In the genomic region with DNA sequence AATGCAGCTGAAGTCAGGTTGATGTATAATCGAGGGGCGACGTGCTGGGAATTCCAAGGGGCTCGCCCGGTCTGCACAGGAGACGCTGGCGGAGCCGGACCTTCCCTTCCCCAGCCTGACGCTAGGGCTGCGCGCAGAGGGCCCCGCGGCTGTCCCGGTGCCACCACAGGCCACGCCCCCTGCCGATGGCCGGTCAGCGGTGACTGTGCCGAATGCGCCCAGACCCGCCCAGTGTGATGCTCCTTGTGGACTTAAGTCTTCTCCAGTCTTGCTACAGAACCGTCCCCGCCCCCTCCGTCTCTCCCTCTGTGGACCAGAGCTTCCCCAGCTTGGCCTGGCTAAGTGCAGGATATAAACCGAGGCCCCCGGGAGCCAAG, we compare ENCODE assay signal across 7 mouse cellular contexts. TPM values are rescaled to one million over a fixed set of nuclear protein-coding genes. Genes with fewer than 3 reads are reported as not detected.
DNase-seq lines count a peak whose midpoint lies in the region; ATAC-seq lines count a peak whose summit lies in the region.

No protein-coding gene starts in this region.

- peak overlapping the region; percentile 90 for H3K27ac ChIP-seq in embryonic facial prominence, embryonic 14.5 days (replicated peaks; ENCODE audit: low read depth, low read length)
- peak overlapping the region; percentile 95 for H3K27ac ChIP-seq in kidney, embryonic 14.5 days (ENCODE audit: low read depth, low read length)
- peak overlapping the region; percentile 90 for H3K27ac ChIP-seq in limb, embryonic 15.5 days

- peak overlapping the region; percentile 87 for H3K4me3 ChIP-seq in embryonic facial prominence, embryonic 14.5 days (ENCODE audit: low read depth, low read length)
- H3K4me3 ChIP-seq in kidney, embryonic 14.5 days (ENCODE audit: low read length), result peak overlapping the region; percentile 82
- H3K4me3 ChIP-seq in limb, embryonic 15.5 days, result peak overlapping the region; percentile 96

- H3K9me3 ChIP-seq in embryonic facial prominence, embryonic 14.5 days (ENCODE audit: control insufficient read depth, low read length), result no peaks in the 10 kb centered on the region
- H3K9me3 ChIP-seq in kidney, embryonic 14.5 days (ENCODE audit: control insufficient read depth, low read length), result no peaks in the 10 kb centered on the region
- no peaks in the 10 kb centered on the region for H3K9me3 ChIP-seq in limb, embryonic 15.5 days

- H3K4me1 ChIP-seq in embryonic facial prominence, embryonic 14.5 days (ENCODE audit: control insufficient read depth, insufficient read depth, low read length), result peaks cover 20% of the 10 kb centered on the region
- H3K4me1 ChIP-seq in kidney, embryonic 14.5 days (ENCODE audit: control insufficient read depth, insufficient read depth, low read length), result peaks cover 34% of the 10 kb centered on the region
- peaks cover 44% of the 10 kb centered on the region for H3K4me1 ChIP-seq in limb, embryonic 15.5 days

- no peaks in the 10 kb centered on the region; the same call in 1 of the 2 replicates for H3K27me3 ChIP-seq in embryonic facial prominence, embryonic 14.5 days (replicated peaks; ENCODE audit: control insufficient read depth, insufficient read depth, low read length)
- no peaks in the 10 kb centered on the region for H3K27me3 ChIP-seq in kidney, embryonic 14.5 days (ENCODE audit: control insufficient read depth, insufficient read depth, low read length)
- H3K27me3 ChIP-seq in limb, embryonic 15.5 days, result peaks cover 7% of the 10 kb centered on the region; the same call in 1 of the 2 replicates

- peak; percentile 63 to 82 for DNase-seq in adrenal gland, postnatal 4 days (ENCODE audit: low spot score in 2 of 2)
- peak; percentile 92 for DNase-seq in embryonic facial prominence, embryonic 14.5 days (ENCODE audit: low spot score)
- peak; percentile 89 to 90 for DNase-seq in heart, adult 9 months (ENCODE audit: low spot score in 2 of 2)
- DNase-seq in monocyte, adult 2 months (ENCODE audit: low read depth in 1 of 2, low spot score in 2 of 2), result peak; percentile 73 to 87
- peak; percentile 75 to 86 for DNase-seq in spleen, postnatal 36 days (ENCODE audit: low spot score in 2 of 2)

- WGBS in embryonic facial prominence, embryonic 14.5 days, result under 1% methylated on average over 7 of the region's 26 CpGs
- WGBS in kidney, embryonic 14.5 days, result under 1% methylated on average over 22 of the region's 26 CpGs
- 0% methylated on average over 26 of the region's 26 CpGs for WGBS in limb, embryonic 15.5 days

- peak overlapping the region; percentile 98 for H3K4me2 ChIP-seq in embryonic facial prominence, embryonic 14.5 days (ENCODE audit: low read depth, low read length)
- H3K4me2 ChIP-seq in kidney, embryonic 14.5 days (replicated peaks; ENCODE audit: low read depth, low read length), result peak overlapping the region; percentile 55
- H3K4me2 ChIP-seq in limb, embryonic 15.5 days, result peak overlapping the region; percentile 90

- ATAC-seq in embryonic facial prominence, embryonic 14.5 days (ENCODE audit: low read depth), result peak; percentile 90
- ATAC-seq in kidney, embryonic 14.5 days (ENCODE audit: low FRiP score, low TSS enrichment), result peak; percentile 93
- ATAC-seq in limb, embryonic 15.5 days (ENCODE audit: insufficient number of reproducible peaks, low FRiP score, low TSS enrichment, low read depth), result peak; percentile 82

- peaks cover 16% of the 10 kb centered on the region for H3K36me3 ChIP-seq in embryonic facial prominence, embryonic 14.5 days (ENCODE audit: control insufficient read depth, insufficient read depth, low read length)
- peaks cover 19% of the 10 kb centered on the region; the same call in 1 of the 2 replicates for H3K36me3 ChIP-seq in kidney, embryonic 14.5 days (ENCODE audit: control insufficient read depth, insufficient read depth, low read length)
- peaks cover 3% of the 10 kb centered on the region; the same call in 1 of the 2 replicates for H3K36me3 ChIP-seq in limb, embryonic 15.5 days

- peak overlapping the region; percentile 70 for H3K9ac ChIP-seq in embryonic facial prominence, embryonic 14.5 days (ENCODE audit: low read depth, low read length)
- peak overlapping the region; percentile 63; the same call in 1 of the 2 replicates for H3K9ac ChIP-seq in kidney, embryonic 14.5 days (ENCODE audit: low read depth, low read length)
- H3K9ac ChIP-seq in limb, embryonic 15.5 days, result peak overlapping the region; percentile 40

RNA-seq across cellular contexts. Expression of a gene that starts 0.5 kb away (rescaled TPM):
- total RNA-seq in adrenal gland, postnatal 4 days (2021), result 100 to 1,000 TPM in 1 of 2 experiments, 10 to 100 TPM in 1; 92.2 to 139 TPM
- 68.4 and 79.1 TPM in 2 replicates for polyA plus RNA-seq in embryonic facial prominence, embryonic 14.5 days (2014; fragmentation: Nextera tagmentation; extraction: Ambion mirVana)
- polyA plus RNA-seq in kidney, embryonic 14.5 days (2014; fragmentation: Nextera tagmentation; extraction: Ambion mirVana), result 61.6 and 83.9 TPM in 2 replicates
- polyA plus RNA-seq in limb, embryonic 15.5 days (2015; fragmentation: Nextera tagmentation; extraction: Ambion mirVana), result 53.8 and 67.1 TPM in 2 replicates

RNA-seq across cellular contexts. Expression of a gene that starts 2.8 kb away (rescaled TPM):
- total RNA-seq in adrenal gland, postnatal 4 days (2021), result 1 to 10 TPM; 1.9 to 2.8 TPM
- 0.67 and 1.2 TPM in 2 replicates for polyA plus RNA-seq in embryonic facial prominence, embryonic 14.5 days (2014; fragmentation: Nextera tagmentation; extraction: Ambion mirVana)
- 0.36 TPM in 1 of 2 replicates, not detected in the other for polyA plus RNA-seq in kidney, embryonic 14.5 days (2014; fragmentation: Nextera tagmentation; extraction: Ambion mirVana)
- polyA plus RNA-seq in limb, embryonic 15.5 days (2015; fragmentation: Nextera tagmentation; extraction: Ambion mirVana), result 3.4 and 3.6 TPM in 2 replicates

RNA-seq across cellular contexts. Expression of a gene that starts 5.3 kb away (rescaled TPM):
- 1 to 10 TPM; 3.7 to 4.8 TPM for total RNA-seq in adrenal gland, postnatal 4 days (2021)
- polyA plus RNA-seq in embryonic facial prominence, embryonic 14.5 days (2014; fragmentation: Nextera tagmentation; extraction: Ambion mirVana), result 0.74 and 0.79 TPM in 2 replicates
- 1.0 and 1.6 TPM in 2 replicates for polyA plus RNA-seq in kidney, embryonic 14.5 days (2014; fragmentation: Nextera tagmentation; extraction: Ambion mirVana)
- polyA plus RNA-seq in limb, embryonic 15.5 days (2015; fragmentation: Nextera tagmentation; extraction: Ambion mirVana), result 3.1 and 4.4 TPM in 2 replicates

RNA-seq across cellular contexts. Expression of a gene that starts 17.9 kb away (rescaled TPM):
- 1 to 10 TPM; 4.1 to 4.7 TPM for total RNA-seq in adrenal gland, postnatal 4 days (2021)
- 1.5 and 2.2 TPM in 2 replicates for polyA plus RNA-seq in embryonic facial prominence, embryonic 14.5 days (2014; fragmentation: Nextera tagmentation; extraction: Ambion mirVana)
- 0.67 and 0.92 TPM in 2 replicates for polyA plus RNA-seq in kidney, embryonic 14.5 days (2014; fragmentation: Nextera tagmentation; extraction: Ambion mirVana)
- 4.7 and 6.7 TPM in 2 replicates for polyA plus RNA-seq in limb, embryonic 15.5 days (2015; fragmentation: Nextera tagmentation; extraction: Ambion mirVana)

RNA-seq across cellular contexts. Expression of a gene that starts 36.8 kb away (rescaled TPM):
- total RNA-seq in adrenal gland, postnatal 4 days (2021), result 10 to 100 TPM; 26.9 to 27.8 TPM
- polyA plus RNA-seq in embryonic facial prominence, embryonic 14.5 days (2014; fragmentation: Nextera tagmentation; extraction: Ambion mirVana), result 23.9 and 25.8 TPM in 2 replicates
- polyA plus RNA-seq in kidney, embryonic 14.5 days (2014; fragmentation: Nextera tagmentation; extraction: Ambion mirVana), result 17.4 and 20.3 TPM in 2 replicates
- 44.6 and 45.5 TPM in 2 replicates for polyA plus RNA-seq in limb, embryonic 15.5 days (2015; fragmentation: Nextera tagmentation; extraction: Ambion mirVana)

Comparison
In these comparisons a context has a peak if more than half of its experiments do, and no peak if none do; other contexts are left out.
1. Peak in every context shown above with its lines: DNase-seq, ATAC-seq, H3K4me3 ChIP-seq and H3K27ac ChIP-seq.